Mouse (Mus musculus): Measurements from ENCODE around the gene Gpr152.

DNA sequence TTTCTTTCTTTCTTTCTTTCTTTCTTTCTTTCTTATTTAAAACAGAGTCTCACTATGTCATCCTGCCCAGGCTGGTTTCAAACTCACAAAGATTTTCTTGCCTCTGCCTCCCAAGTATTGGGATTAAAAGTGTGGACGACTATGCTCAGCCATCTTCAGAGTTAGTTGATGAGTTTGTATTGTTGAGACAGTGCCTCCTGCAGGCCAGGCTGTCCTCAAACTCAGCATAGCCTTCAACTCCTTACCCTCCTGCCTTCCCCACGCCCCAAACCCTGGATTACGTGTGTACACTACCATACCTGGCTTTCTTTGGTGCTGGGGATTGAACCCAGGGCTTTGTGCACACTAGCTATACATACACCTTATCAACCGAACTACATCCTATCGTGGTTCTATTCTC is 3.1 kb upstream of the Gpr152 start:
- no peak for TF ChIP-seq TAL1 (IDR thresholded peaks at IDR 0.05; ENCODE audit: low read length)
- no peak for TF ChIP-seq GATA1 (IDR thresholded peaks at IDR 0.05; ENCODE audit: low read length)
